Mouse (Mus musculus) heart, adult 2 months (tissue): ENCODE results near the gene Rnft2.

Experiments used
- EP300 ChIP-seq: fragments of 200-500 bp; IDR thresholded peaks from 2 replicates; pipeline ENCODE4 v1.6.1; 2011; ENCODE audit warnings: low read depth, low read length, control low read depth; ENCODE audit not compliant: insufficient read depth
- POLR2A ChIP-seq: fragments of 200-500 bp; IDR thresholded peaks from 2 replicates; pipeline ENCODE4 v1.6.1; 2011; ENCODE audit warnings: mild to moderate bottlenecking, low read depth, low read length, control low read depth; ENCODE audit not compliant: insufficient read depth

DNA sequence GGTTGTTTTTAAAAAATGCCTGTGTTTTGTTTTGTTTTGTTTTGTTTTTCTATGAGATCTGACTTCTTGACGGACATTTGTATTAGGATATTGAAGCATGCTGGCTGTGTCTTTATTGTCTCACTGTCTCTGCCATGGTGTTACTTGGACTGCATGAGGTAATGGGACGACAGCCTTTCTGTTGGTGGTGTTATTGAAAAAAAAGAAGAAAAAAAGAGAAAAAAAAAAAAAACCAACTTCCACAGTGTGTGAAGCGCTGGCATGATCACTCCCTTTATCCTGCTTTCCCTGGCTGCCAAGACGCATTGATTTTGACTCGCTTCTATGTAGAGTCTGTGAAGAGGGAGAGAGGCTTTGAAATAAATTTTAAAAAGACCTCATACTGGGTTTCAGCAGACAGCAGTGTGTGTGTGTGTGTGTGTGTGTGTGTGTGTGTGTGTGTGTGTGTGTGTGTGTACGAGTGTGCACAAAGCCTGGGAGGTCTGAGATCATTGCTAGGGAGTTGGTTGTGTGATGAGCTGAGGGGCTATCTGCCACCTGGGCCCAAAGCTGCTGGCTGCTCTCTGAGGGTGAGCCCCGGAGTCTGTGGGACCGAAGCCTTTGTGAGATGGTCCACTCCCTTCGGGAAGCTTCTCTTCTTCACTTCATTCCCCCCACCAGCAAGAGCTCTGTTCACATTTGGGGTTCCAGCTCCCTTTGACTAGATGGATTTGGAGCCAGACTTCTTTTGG is 57.8 kb downstream of the Rnft2 start:
- TF ChIP-seq EP300 (no peak), POLR2A (no peak)
